Mouse (Mus musculus): Measurements from ENCODE around the gene Castor1. TPM values are rescaled to one million over a fixed set of nuclear protein-coding genes. Genes with fewer than 3 reads are reported as not detected.
A peak's percentile ranks its signal among the peaks of the same experiment; 100 is the strongest.

Gene Castor1
- total RNA-seq, 2 experiments from 2014 or later: 4.0 to 5.5 TPM

- peak; percentile 75 to 76 for DNase-seq (ENCODE audit: low spot score in 2 of 2)
These were observed 43.1 kb downstream of the Castor1 start for GRCm38 (mm10) chr11:4261188-4261494.

- peak; percentile 56 to 57 for DNase-seq (ENCODE audit: low spot score in 2 of 2)
These were observed 43.9 kb downstream of the Castor1 start for GRCm38 (mm10) chr11:4261969-4262368.

GRCm38 (mm10) chr11:4262847-4263246 is 44.8 kb downstream of the Castor1 start:
- DNase-seq (ENCODE audit: low spot score in 2 of 2): no peak

- DNase-seq (ENCODE audit: low spot score in 2 of 2): no peak
These were observed 45.3 kb downstream of the Castor1 start for GRCm38 (mm10) chr11:4263296-4263695.

GRCm38 (mm10) chr11:4264066-4264465 is 46.0 kb downstream of the Castor1 start:
- no peak for DNase-seq (ENCODE audit: low spot score in 2 of 2)

GRCm38 (mm10) chr11:4266271-4267201 is 48.5 kb downstream of the Castor1 start:
- peak; percentile 20 to 53 for DNase-seq (ENCODE audit: low spot score in 2 of 2)

- DNase-seq (ENCODE audit: low spot score in 2 of 2): no peak
These were observed 49.2 kb downstream of the Castor1 start for GRCm38 (mm10) chr11:4267202-4267578.

- DNase-seq (ENCODE audit: low spot score in 2 of 2): no peak
These were observed 50.5 kb downstream of the Castor1 start for GRCm38 (mm10) chr11:4268500-4268899.

GRCm38 (mm10) chr11:4270744-4271459 is 52.9 kb downstream of the Castor1 start:
- DNase-seq (ENCODE audit: low spot score in 2 of 2): peak in 1 of 2 experiments; percentile 25

- no peak for DNase-seq (ENCODE audit: low spot score in 2 of 2)
These were observed 53.5 kb downstream of the Castor1 start for GRCm38 (mm10) chr11:4271544-4271943.

Other genes starting within 250 kb of the Castor1 start
- not detected for gene 4930556J24Rik, start 241.4 kb upstream of the Castor1 start, total RNA-seq (2021)
- 10 to 100 TPM in 1 of 2 experiments, 1 to 10 TPM in 1; 8.9 to 10.2 TPM for gene Gal3st1, start 234.6 kb upstream of the Castor1 start, total RNA-seq (2021)
- gene Sec14l4, start 186.8 kb upstream of the Castor1 start, total RNA-seq (2021): 1 to 10 TPM in 1 of 2 experiments, under 1 TPM in 1; 0.38 to 1.1 TPM
- gene Sec14l3, start 153.4 kb upstream of the Castor1 start, total RNA-seq (2021): 1 to 10 TPM; 3.7 to 4.5 TPM
- 10 to 100 TPM; 62.5 to 66.0 TPM for gene Mtfp1, start 122.8 kb upstream of the Castor1 start, total RNA-seq (2021)
- 10 to 100 TPM; 24.3 to 26.8 TPM for gene Sec14l2, start 94.8 kb upstream of the Castor1 start, total RNA-seq (2021)
- gene Rnf215, start 83.0 kb upstream of the Castor1 start, total RNA-seq (2021): 10 to 100 TPM; 47.7 to 49.4 TPM
- 10 to 100 TPM; 13.4 to 14.6 TPM for gene Ccdc157, start 57.9 kb upstream of the Castor1 start, total RNA-seq (2021)
- 10 to 100 TPM; 61.1 to 72.9 TPM for gene Sf3a1, start 57.9 kb upstream of the Castor1 start, total RNA-seq (2021)
- gene Tbc1d10a, start 31.4 kb upstream of the Castor1 start, total RNA-seq (2021): 10 to 100 TPM; 28.4 to 31.1 TPM
- gene Osm, start 18.2 kb downstream of the Castor1 start, total RNA-seq (2021): not detected
- under 1 TPM; 0.59 to 0.71 TPM for gene Lif, start 39.3 kb downstream of the Castor1 start, total RNA-seq (2021)
- not detected for gene Hormad2, start 222.9 kb downstream of the Castor1 start, total RNA-seq (2021)